Mouse (Mus musculus): ENCODE measurements at regions not wholly inside any gene's neighbourhood (a gene's known extent, or its start where the extent isn't known, plus 50 kb on each side); places are given as distances from the start of the nearest gene placed in this dataset.
A peak's percentile ranks its signal among the peaks of the same experiment; 100 is the strongest.

DNA sequence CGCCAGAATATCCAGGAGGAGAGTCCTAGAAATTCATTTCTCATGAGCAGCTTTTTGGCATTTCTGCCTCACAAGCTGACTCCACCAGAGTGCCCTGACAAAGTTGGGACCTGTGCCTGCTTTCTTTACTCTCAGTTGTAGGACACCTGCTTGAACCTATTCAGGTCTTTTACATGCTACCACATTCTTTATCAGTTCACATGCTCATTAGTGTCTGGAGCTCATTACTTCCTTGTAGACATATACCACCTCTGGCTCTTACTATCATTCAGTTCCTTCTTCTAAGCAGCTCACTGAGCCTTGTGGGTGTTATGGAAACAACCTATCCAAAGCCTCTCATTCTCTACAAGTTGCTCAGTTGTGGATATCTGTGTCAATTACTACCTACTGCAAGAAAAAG is 363.4 kb upstream of the Gm5150 start:
- Histone ChIP-seq H3K9me3 (ENCODE audit: control insufficient read depth, low read length) (no peaks in the 10 kb centered on the region), H3K4me1 (ENCODE audit: control insufficient read depth, insufficient read depth, low read depth, low read length) (no peaks in the 10 kb centered on the region), H3K27me3 (replicated peaks; ENCODE audit: control insufficient read depth, insufficient read depth, low read length) (no peaks in the 10 kb centered on the region), H3K9ac (ENCODE audit: low read depth, low read length) (no peak overlapping the region), H3K4me2 (ENCODE audit: low read length) (no peak overlapping the region), H3K27ac (ENCODE audit: low read depth, low read length) (no peak overlapping the region), H3K4me3 (ENCODE audit: low read length) (no peak overlapping the region), H3K36me3 (ENCODE audit: control insufficient read depth, insufficient read depth, low read length) (no peaks in the 10 kb centered on the region)
- ATAC-seq: no peak
- WGBS: no CpG with 5 or more reads among the region's 1 CpGs

- WGBS: 82% methylated on average over 3 of the region's 3 CpGs
- Histone ChIP-seq H3K9me3 (ENCODE audit: control insufficient read depth, low read length) (no peaks in the 10 kb centered on the region), H3K27me3 (replicated peaks; ENCODE audit: control insufficient read depth, insufficient read depth, low read length) (no peaks in the 10 kb centered on the region), H3K27ac (ENCODE audit: low read depth, low read length) (no peak overlapping the region), H3K4me1 (ENCODE audit: control insufficient read depth, insufficient read depth, low read depth, low read length) (no peaks in the 10 kb centered on the region), H3K36me3 (ENCODE audit: control insufficient read depth, insufficient read depth, low read length) (no peaks in the 10 kb centered on the region), H3K4me2 (ENCODE audit: low read length) (no peak overlapping the region), H3K9ac (ENCODE audit: low read depth, low read length) (no peak overlapping the region), H3K4me3 (ENCODE audit: low read length) (no peak overlapping the region)
- no peak for ATAC-seq
Measured at GRCm38 (mm10) chr3:16363134-16363533, 356.9 kb upstream of the Gm5150 start.

DNA sequence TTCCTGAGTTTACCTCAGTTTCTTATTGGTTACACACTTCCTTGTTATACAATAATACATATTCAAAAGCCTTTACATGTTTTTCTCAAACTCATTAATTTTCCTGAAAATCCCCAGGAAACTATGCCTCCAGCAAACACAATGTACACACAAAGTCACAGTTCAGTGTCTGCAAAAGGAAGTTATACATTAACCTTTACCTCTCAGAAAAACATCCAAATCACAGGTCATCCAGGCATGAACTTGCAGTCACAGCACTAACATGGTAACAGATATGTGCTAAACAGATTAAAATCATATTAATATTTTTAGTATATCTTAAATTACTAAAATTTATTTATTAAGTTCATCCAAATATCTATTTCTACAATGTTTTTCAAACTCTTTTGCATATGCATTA is 352.8 kb upstream of the Gm5150 start:
- no peaks in the 10 kb centered on the region for H3K36me3 ChIP-seq (ENCODE audit: control insufficient read depth, insufficient read depth, low read length)
- H3K4me1 ChIP-seq (ENCODE audit: control insufficient read depth, insufficient read depth, low read depth, low read length): no peaks in the 10 kb centered on the region
- H3K27me3 ChIP-seq (replicated peaks; ENCODE audit: control insufficient read depth, insufficient read depth, low read length): no peaks in the 10 kb centered on the region
- ATAC-seq: no peak
- H3K4me2 ChIP-seq (ENCODE audit: low read length): no peak overlapping the region
- H3K9me3 ChIP-seq (ENCODE audit: control insufficient read depth, low read length): no peaks in the 10 kb centered on the region
- H3K27ac ChIP-seq (ENCODE audit: low read depth, low read length): no peak overlapping the region
- no peak overlapping the region for H3K9ac ChIP-seq (ENCODE audit: low read depth, low read length)
- H3K4me3 ChIP-seq (ENCODE audit: low read length): no peak overlapping the region

GRCm38 (mm10) chr3:16330750-16331149 is 324.5 kb upstream of the Gm5150 start:
- H3K4me2 ChIP-seq (ENCODE audit: low read length): no peak overlapping the region
- no peak for ATAC-seq
- no peaks in the 10 kb centered on the region for H3K4me1 ChIP-seq (ENCODE audit: control insufficient read depth, insufficient read depth, low read depth, low read length)
- no peaks in the 10 kb centered on the region for H3K27me3 ChIP-seq (replicated peaks; ENCODE audit: control insufficient read depth, insufficient read depth, low read length)
- H3K27ac ChIP-seq (ENCODE audit: low read depth, low read length): no peak overlapping the region
- H3K36me3 ChIP-seq (ENCODE audit: control insufficient read depth, insufficient read depth, low read length): no peaks in the 10 kb centered on the region
- no peak overlapping the region for H3K9ac ChIP-seq (ENCODE audit: low read depth, low read length)
- H3K9me3 ChIP-seq (ENCODE audit: control insufficient read depth, low read length): no peaks in the 10 kb centered on the region
- H3K4me3 ChIP-seq (ENCODE audit: low read length): no peak overlapping the region

DNA sequence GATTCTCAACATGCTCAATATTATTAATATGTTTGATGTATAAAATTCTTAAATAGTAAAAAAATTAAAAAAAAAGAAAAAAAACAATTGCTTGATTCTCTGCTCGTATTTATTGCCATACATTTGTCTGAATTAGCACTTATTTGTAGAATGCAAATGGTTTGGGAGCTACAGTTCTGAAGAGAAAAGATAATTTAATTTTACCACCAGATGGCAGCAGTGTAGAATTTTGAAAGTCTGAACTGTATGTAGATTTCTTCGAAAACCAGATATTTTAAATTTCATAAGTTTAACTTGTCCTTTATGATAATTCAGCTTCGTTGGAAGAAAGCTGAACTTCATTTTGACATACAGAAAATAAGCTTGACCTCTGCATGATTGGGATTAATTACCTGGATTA is 304.6 kb upstream of the Gm5150 start:
- Histone ChIP-seq H3K4me3 (ENCODE audit: low read length) (no peak overlapping the region), H3K27ac (ENCODE audit: low read depth, low read length) (no peak overlapping the region), H3K36me3 (ENCODE audit: control insufficient read depth, insufficient read depth, low read length) (no peaks in the 10 kb centered on the region), H3K4me1 (ENCODE audit: control insufficient read depth, insufficient read depth, low read depth, low read length) (no peaks in the 10 kb centered on the region), H3K27me3 (replicated peaks; ENCODE audit: control insufficient read depth, insufficient read depth, low read length) (no peaks in the 10 kb centered on the region), H3K4me2 (ENCODE audit: low read length) (no peak overlapping the region), H3K9ac (ENCODE audit: low read depth, low read length) (no peak overlapping the region), H3K9me3 (ENCODE audit: control insufficient read depth, low read length) (no peaks in the 10 kb centered on the region)
- peak; percentile 68; the same call in 1 of the 2 replicates for ATAC-seq
- WGBS: 45% methylated on average over 3 of the region's 3 CpGs

DNA sequence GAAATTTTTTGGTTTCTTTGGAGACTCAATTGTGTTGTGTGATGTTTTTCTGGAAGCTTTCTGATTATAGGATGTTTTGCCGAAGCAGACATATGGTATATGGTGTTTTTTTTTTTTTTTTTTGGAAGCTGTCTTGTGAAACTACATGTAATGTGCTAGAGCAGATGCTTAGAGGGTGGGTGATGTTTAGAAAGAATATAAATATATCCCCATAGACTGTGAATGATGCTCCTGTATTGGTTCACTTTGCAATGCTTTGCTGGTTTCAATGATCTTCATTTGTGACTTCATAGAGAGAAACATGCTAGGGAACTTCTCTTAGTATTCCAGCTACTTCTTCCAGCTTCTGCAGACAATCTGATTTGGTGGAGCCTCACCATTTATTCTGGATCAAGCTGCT is 271.2 kb upstream of the Gm5150 start:
- Histone ChIP-seq H3K9me3 (ENCODE audit: control insufficient read depth, low read length) (no peaks in the 10 kb centered on the region), H3K4me1 (ENCODE audit: control insufficient read depth, insufficient read depth, low read depth, low read length) (no peaks in the 10 kb centered on the region), H3K4me2 (ENCODE audit: low read length) (no peak overlapping the region), H3K27ac (ENCODE audit: low read depth, low read length) (no peak overlapping the region), H3K4me3 (ENCODE audit: low read length) (no peak overlapping the region), H3K27me3 (replicated peaks; ENCODE audit: control insufficient read depth, insufficient read depth, low read length) (no peaks in the 10 kb centered on the region), H3K9ac (ENCODE audit: low read depth, low read length) (no peak overlapping the region), H3K36me3 (ENCODE audit: control insufficient read depth, insufficient read depth, low read length) (no peaks in the 10 kb centered on the region)
- ATAC-seq: no peak
- WGBS: 91% methylated on average over 1 of the region's 1 CpGs
